Mouse (Mus musculus): ENCODE data around the gene Sap30.

Sap30 gene

GRCm38 (mm10) chr8:57507556-57508063 is 19.9 kb upstream of the Sap30 start:
- TF ChIP-seq GATA4 (IDR thresholded peaks at IDR 0.05; ENCODE audit: insufficient replicate concordance, low read length), result no peak

DNA sequence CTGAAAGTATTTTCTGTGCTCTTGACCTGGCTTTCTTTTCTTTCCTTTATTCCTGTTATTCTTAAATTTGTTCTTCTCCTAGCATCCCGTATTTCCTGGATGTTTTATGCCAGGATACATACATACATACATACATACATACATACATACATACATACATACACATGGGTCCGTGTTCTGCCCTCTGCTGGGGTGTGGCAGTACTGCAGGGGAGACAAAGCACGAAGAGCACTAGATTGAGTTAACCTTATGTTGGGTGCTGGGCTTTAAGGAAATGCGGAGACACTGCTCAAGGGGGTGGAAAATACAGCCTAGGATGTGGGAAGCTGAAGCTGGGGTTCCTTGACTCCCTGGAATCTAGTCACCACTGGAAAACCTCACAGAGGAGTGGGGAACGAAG is 16.0 kb upstream of the Sap30 start:
- TF ChIP-seq GATA4 (IDR thresholded peaks at IDR 0.05; ENCODE audit: insufficient replicate concordance, low read length), result no peak

- TF ChIP-seq GATA4 (IDR thresholded peaks at IDR 0.05; ENCODE audit: insufficient replicate concordance, low read length), result no peak
Measured at GRCm38 (mm10) chr8:57498847-57499511, 11.3 kb upstream of the Sap30 start.

DNA sequence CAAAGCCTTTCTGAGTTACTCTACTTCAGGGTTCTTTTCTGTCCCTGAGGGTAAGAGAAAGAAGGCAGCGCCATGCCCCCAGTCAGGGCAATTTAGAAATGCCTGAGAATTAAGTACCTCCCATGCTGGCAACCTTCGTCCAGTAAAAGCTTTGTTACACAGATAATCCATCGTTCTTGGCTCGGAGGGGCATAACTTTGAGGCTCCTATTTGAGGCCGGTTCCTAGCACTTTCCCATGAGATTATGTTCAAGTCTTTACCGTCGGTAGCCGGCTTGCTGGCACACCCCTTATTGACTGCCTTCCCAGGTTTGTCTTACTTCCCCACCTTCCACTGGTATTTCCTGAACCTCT is 10.8 kb upstream of the Sap30 start:
- TF ChIP-seq GATA4 (IDR thresholded peaks at IDR 0.05; ENCODE audit: insufficient replicate concordance, low read length), result no peak

GRCm38 (mm10) chr8:57491873-57492272 is 4.2 kb upstream of the Sap30 start:
- TF ChIP-seq GATA4 (IDR thresholded peaks at IDR 0.05; ENCODE audit: insufficient replicate concordance, low read length), result no peak

DNA sequence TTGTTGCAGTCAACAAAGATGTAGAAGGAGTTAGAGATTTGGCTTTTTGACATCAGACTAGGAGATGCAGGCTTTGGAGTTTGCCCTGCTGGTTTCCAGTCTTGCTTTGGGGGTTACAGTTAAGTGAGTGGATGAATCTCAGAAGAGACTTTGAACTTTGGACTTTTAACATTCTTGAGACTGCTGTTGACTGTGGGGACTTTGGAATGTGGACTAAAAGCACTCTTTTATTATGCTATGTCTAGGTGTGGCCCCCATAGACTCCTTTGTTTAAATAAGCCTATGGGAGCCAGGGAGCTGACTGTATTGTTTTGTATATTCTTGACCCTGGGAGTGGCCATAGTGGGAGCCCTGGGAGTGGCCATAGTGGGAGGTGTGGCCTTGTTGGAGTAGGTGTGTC is 2.2 kb upstream of the Sap30 start:
- no peak for TF ChIP-seq GATA4 (IDR thresholded peaks at IDR 0.05; ENCODE audit: insufficient replicate concordance, low read length)

GRCm38 (mm10) chr8:57489366-57489765 is 1.7 kb upstream of the Sap30 start:
- TF ChIP-seq GATA4 (IDR thresholded peaks at IDR 0.05; ENCODE audit: insufficient replicate concordance, low read length), result no peak

- TF ChIP-seq GATA4 (IDR thresholded peaks at IDR 0.05; ENCODE audit: insufficient replicate concordance, low read length), result no peak
Measured at GRCm38 (mm10) chr8:57488312-57488765, 679 bp upstream of the Sap30 start.

DNA sequence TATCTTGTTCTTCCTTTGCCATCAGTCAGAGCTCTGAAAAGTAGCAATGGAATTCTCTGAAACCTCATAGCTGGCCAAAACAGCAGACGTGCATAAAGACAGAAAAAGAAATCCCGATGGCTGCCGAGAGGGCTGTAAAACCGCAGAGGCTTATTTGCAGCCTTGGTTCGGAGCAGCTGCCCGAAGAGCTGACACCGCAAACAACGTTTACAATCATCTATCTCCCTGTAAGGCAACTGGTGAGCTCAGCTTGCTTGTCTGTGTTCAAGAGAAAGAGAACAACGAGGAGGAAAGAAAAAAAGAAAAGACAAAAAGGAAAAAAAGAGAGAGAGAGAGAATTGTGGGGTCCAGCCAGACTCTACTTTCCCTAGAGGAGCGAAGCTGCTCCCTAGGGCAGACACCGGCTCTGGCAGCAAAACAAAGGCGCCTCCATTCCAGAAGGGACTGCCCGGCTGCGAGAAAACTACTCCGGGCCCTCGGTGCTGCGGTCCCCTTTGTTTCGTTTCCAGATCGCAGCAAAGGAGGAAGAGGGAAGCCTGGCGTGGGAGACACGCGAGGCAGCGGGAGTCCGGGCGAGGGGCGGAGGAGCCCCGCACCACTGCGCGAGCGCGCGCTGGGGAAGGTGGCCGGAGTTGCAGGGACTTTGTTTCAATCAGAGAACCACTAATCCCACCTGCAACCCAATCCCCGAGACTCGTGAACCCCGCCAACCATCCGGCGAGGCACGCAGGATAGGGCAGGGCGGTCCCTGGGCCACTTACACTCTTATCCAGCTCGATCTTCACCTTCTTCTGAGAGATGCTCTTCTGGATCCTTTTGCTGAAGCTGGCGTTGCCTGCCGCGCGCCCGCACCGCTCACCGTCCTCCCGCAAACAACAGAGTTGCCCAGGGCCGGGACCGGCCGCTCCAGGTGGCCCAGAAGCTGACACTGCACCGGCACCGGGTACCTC is 894 bp downstream of the Sap30 start:
- no peak for TF ChIP-seq GATA4 (IDR thresholded peaks at IDR 0.05; ENCODE audit: insufficient replicate concordance, low read length)

- no peak for TF ChIP-seq GATA4 (IDR thresholded peaks at IDR 0.05; ENCODE audit: insufficient replicate concordance, low read length)
Measured at GRCm38 (mm10) chr8:57480606-57481005, 7.1 kb downstream of the Sap30 start.

DNA sequence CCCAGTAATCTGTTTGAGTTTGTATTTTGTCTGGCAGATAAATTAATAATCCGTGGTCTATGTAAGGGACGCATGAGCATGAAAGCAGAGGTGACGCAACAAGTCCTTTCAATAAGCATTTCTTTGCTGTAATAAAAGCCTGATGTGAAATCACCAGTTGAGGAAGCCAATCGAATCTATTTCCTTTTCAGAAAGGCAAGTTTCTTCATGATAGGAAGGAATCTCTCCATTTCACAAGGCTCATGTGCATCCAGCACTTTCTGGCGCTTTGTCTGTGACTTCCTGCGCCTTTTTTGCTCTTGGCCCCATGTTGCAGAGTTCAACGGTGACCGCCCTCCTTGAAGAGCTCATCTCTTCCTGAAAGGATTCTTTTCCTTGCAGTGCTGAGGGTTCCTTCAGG is 8.0 kb downstream of the Sap30 start:
- TF ChIP-seq GATA4 (IDR thresholded peaks at IDR 0.05; ENCODE audit: insufficient replicate concordance, low read length), result no peak

GRCm38 (mm10) chr8:57478406-57478805 is 9.3 kb downstream of the Sap30 start:
- no peak for TF ChIP-seq GATA4 (IDR thresholded peaks at IDR 0.05; ENCODE audit: insufficient replicate concordance, low read length)

DNA sequence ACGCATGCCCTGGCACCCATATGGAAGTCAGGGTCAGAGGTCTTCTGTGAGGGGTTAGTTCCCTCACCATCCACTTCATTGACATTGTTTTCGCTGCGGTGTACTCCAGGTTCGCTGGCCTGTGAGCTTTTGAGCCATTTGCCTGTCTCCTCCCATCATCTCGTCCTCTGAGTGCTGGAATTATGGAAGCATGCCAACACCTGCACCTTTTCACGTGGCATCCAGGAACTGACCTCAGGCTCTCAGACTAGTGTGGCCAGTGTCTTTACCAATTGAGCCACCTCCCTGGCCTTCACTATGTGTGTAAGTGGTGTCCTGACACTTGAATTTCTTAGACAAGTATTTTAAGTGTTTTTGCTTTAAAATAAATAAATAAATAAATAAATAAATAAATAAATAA is 13.9 kb downstream of the Sap30 start:
- TF ChIP-seq GATA4 (IDR thresholded peaks at IDR 0.05; ENCODE audit: insufficient replicate concordance, low read length), result no peak

GRCm38 (mm10) chr8:57470863-57471262 is 16.8 kb downstream of the Sap30 start:
- TF ChIP-seq GATA4 (IDR thresholded peaks at IDR 0.05; ENCODE audit: insufficient replicate concordance, low read length), result no peak

DNA sequence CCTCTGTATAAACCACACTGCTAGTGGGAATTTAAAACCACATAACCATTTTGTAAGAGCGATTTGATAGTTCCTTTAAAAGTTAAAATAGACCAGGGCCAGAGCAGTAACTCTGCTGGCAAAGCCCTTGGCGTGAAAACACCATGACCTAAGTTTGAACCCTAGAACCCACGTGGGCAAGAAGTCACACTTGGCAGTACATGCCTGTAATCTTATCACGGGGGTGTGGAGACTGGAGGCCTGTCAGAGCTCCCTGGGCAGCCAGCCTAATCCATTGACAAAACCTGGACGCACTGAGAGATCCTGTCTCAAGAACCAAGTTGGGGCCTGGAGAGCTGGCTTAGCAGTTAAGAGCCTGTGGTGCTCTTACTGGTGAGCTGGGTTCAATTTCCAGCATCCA is 19.0 kb downstream of the Sap30 start:
- peak; percentile 93; the same call in 1 of the 2 replicates for TF ChIP-seq GATA4 (IDR thresholded peaks at IDR 0.05; ENCODE audit: insufficient replicate concordance, low read length)

GRCm38 (mm10) chr8:57463757-57464156 is 23.9 kb downstream of the Sap30 start:
- TF ChIP-seq GATA4 (IDR thresholded peaks at IDR 0.05; ENCODE audit: insufficient replicate concordance, low read length), result no peak

All from liver, adult (tissue).